Mouse (Mus musculus) CH12.LX (cell line): ENCODE data around the gene Sycp2.

Experiments
- CTCF ChIP-seq, 2 experiments: IDR thresholded peaks in 1 of 2; conservative IDR thresholded peaks in 1 of 2; 2 replicates each; pipeline ENCODE4 v1.5.1; 2011 to 2012; ENCODE audit warnings: low read depth in 2 of 2, low read length in 2 of 2, improper control_type of control experiment in 1 of 2, inconsistent platforms in 1 of 2, mild to moderate bottlenecking in 1 of 2, moderate library complexity in 1 of 2
- ETS1 ChIP-seq: conservative IDR thresholded peaks from 2 replicates; pipeline ENCODE4 v1.6.1; 2012; ENCODE audit warnings: low read depth, mild to moderate bottlenecking, inconsistent platforms, low read length, improper control_type of control experiment, moderate library complexity
- HCFC1 ChIP-seq: IDR thresholded peaks from 2 replicates; pipeline ENCODE4 v1.6.1; 2012; ENCODE audit warnings: low read depth, mild to moderate bottlenecking, inconsistent platforms, low read length, improper control_type of control experiment
- PAX5 ChIP-seq: IDR thresholded peaks from 2 replicates; pipeline ENCODE4 v1.6.1; 2012; ENCODE audit warnings: low read length, inconsistent platforms, mixed read lengths
- POLR2A ChIP-seq: IDR thresholded peaks from 2 replicates; pipeline ENCODE4 v1.6.1; 2011; ENCODE audit warnings: low read depth, mild to moderate bottlenecking, improper control_type of control experiment, low read length
- TCF12 ChIP-seq: IDR thresholded peaks from 2 replicates; pipeline ENCODE4 v1.6.1; 2014; ENCODE audit warnings: low read depth, mild to moderate bottlenecking, inconsistent platforms, low read length, improper control_type of control experiment
- USF1 ChIP-seq: IDR thresholded peaks from 2 replicates; pipeline ENCODE4 v1.6.1; 2014; ENCODE audit warnings: low read depth, mild to moderate bottlenecking, inconsistent platforms, low read length, improper control_type of control experiment
- ZC3H11A ChIP-seq: IDR thresholded peaks from 2 replicates; pipeline ENCODE4 v1.6.1; 2012; ENCODE audit warnings: low read depth, mild to moderate bottlenecking, inconsistent platforms, low read length, improper control_type of control experiment

GRCm38 (mm10) chr2:178450236-178450635, 42.8 kb upstream of the Sycp2 start:
- TF ChIP-seq ZC3H11A, result no peak
- no peak for TF ChIP-seq CTCF (conservative IDR thresholded peaks at IDR 0.05 in 1 of 2, IDR thresholded peaks at IDR 0.05 in 1 of 2; ENCODE audit: low read depth in 2 of 2, low read length in 2 of 2)
- TF ChIP-seq USF1, result no peak
- no peak for TF ChIP-seq PAX5
- no peak for TF ChIP-seq POLR2A
- no peak for TF ChIP-seq HCFC1
- TF ChIP-seq ETS1, result no peak
- no peak for TF ChIP-seq TCF12
